Mouse (Mus musculus) heart, postnatal 0 days (tissue): Measurements from ENCODE around the gene Dennd6a. TPM values are rescaled to one million over a fixed set of nuclear protein-coding genes. Genes with fewer than 3 reads are reported as not detected.

ENCODE experiments used
- ATAC-seq: fragments of 200-750 bp; cut with Nextera tagmentation; 2 replicates; pipeline ENCODE4 v1.8.0; 2017; ENCODE audit warnings: low read depth, moderate number of reproducible peaks, moderate library complexity; ENCODE audit not compliant: insufficient read depth
- DNase-seq: peaks from one replicate; pipeline ENCODE4 v3.0.0-alpha.2; 2016; ENCODE audit warnings: low spot score
- H3K27ac ChIP-seq: fragments of 300-500 bp; sonication (generic); 2 replicates; pipeline ENCODE4 v1.5.1; 2014; ENCODE audit warnings: low read depth, mild to moderate bottlenecking
- H3K27me3 ChIP-seq: fragments of 300-500 bp; sonication (generic); 2 replicates; pipeline ENCODE4 v1.6.1; 2014; ENCODE audit warnings: low read length, mixed read lengths; ENCODE audit not compliant: control insufficient read depth, insufficient read depth
- H3K36me3 ChIP-seq: fragments of 300-500 bp; sonication (generic); replicated peaks from 2 replicates; pipeline ENCODE4 v1.6.1; 2014; ENCODE audit warnings: low read length, mixed read lengths; ENCODE audit not compliant: control insufficient read depth, insufficient read depth
- H3K4me1 ChIP-seq: fragments of 300-500 bp; sonication (generic); 2 replicates; pipeline ENCODE4 v1.6.1; 2014; ENCODE audit warnings: antibody characterized with exemption; ENCODE audit not compliant: control insufficient read depth, insufficient read depth
- H3K4me2 ChIP-seq: fragments of 300-500 bp; sonication (generic); 2 replicates; pipeline ENCODE4 v1.6.1; 2014; ENCODE audit warnings: low read depth, mild to moderate bottlenecking, low read length, moderate library complexity
- H3K4me3 ChIP-seq: fragments of 300-500 bp; sonication (generic); 2 replicates; pipeline ENCODE4 v1.5.1; 2014; ENCODE audit warnings: low read depth, low read length
- H3K9ac ChIP-seq: fragments of 300-500 bp; sonication (generic); replicated peaks from 2 replicates; pipeline ENCODE4 v1.6.1; 2014; ENCODE audit warnings: low read depth, low read length, mixed read lengths
- H3K9me3 ChIP-seq: fragments of 300-500 bp; sonication (generic); replicated peaks from 2 replicates; pipeline ENCODE4 v1.6.1; 2016; ENCODE audit warnings: low read length; ENCODE audit not compliant: control insufficient read depth
- CTCF ChIP-seq: IDR thresholded peaks from 2 replicates; pipeline ENCODE4 v1.5.1; 2016; ENCODE audit warnings: antibody characterized with exemption, control low read depth, low read depth
- EP300 ChIP-seq: IDR thresholded peaks from 2 replicates; pipeline ENCODE4 v1.6.1; 2016; ENCODE audit warnings: antibody characterized with exemption, low read depth
- WGBS: fragments of 180-500 bp; shearing (Covaris S2); extraction: QIAGEN DNeasy Blood & Tissue Kit; methylation state at CpG from one replicate; pipeline ENCODE4 v1.1.7; 2014; 5-methylcytosine and 5-hydroxymethylcytosine counted together
- polyA plus RNA-seq: library from polyadenylated mRNA; unstranded; fragments of >200 nt; fragmentation: Nextera tagmentation; extraction: Ambion mirVana; gene quantifications from 2 replicates; pipeline ENCODE4 v1.2.1, GENCODE M21; 2015
- total RNA-seq: library from RNA; depleted of rRNA; stranded (reverse); fragments of >200 nt; gene quantifications from 2 replicates; pipeline ENCODE4 v1.2.3, GENCODE M21; 2014; ENCODE audit warnings: low replicate concordance

Dennd6a gene
- total and polyA plus RNA-seq, 2 experiments from 2014 or later = 16.0 to 32.4 TPM

- ATAC-seq (no peak), DNase-seq (no peak)
- peak overlapping the region; percentile 25; the same call in 1 of the 2 replicates for H3K27ac ChIP-seq
- H3K9ac ChIP-seq = no peak overlapping the region
- H3K4me2 ChIP-seq = no peak overlapping the region
- no peak for TF ChIP-seq CTCF
- TF ChIP-seq EP300 = no peak
- WGBS = 25% methylated on average over 3 of the region's 3 CpGs
- peaks cover 31% of the 10 kb centered on the region for H3K4me1 ChIP-seq
- peaks cover 13% of the 10 kb centered on the region for H3K36me3 ChIP-seq
- H3K4me3 ChIP-seq = no peak overlapping the region
- H3K9me3 ChIP-seq = no peaks in the 10 kb centered on the region
- H3K27me3 ChIP-seq = no peaks in the 10 kb centered on the region
Observed at GRCm38 (mm10) chr14:26643006-26643624, 69.5 kb downstream of the Dennd6a start.

- DNase-seq = no peak
- H3K36me3 ChIP-seq = peaks cover 24% of the 10 kb centered on the region
- H3K9ac ChIP-seq = no peak overlapping the region
Observed at GRCm38 (mm10) chr14:26645989-26646650, 72.5 kb downstream of the Dennd6a start.

GRCm38 (mm10) chr14:26647811-26648210 is 74.2 kb downstream of the Dennd6a start:
- Histone ChIP-seq H3K4me1 (0 out of 2 replicates have a peak, but pooled peaks cover 19% of the 10 kb centered on the region), H3K9ac (no peak overlapping the region), H3K27me3 (no peaks in the 10 kb centered on the region), H3K36me3 (peaks cover 34% of the 10 kb centered on the region), H3K27ac (no peak overlapping the region), H3K4me3 (no peak overlapping the region), H3K9me3 (no peaks in the 10 kb centered on the region), H3K4me2 (no peak overlapping the region)
- DNase-seq (no peak), ATAC-seq (no peak)
- 64% methylated on average over 2 of the region's 2 CpGs for WGBS
- TF ChIP-seq EP300 = no peak

More at GRCm38 (mm10) chr14:26645989-26646650, 72.5 kb downstream of the Dennd6a start:
- Histone ChIP-seq H3K27me3 (no peaks in the 10 kb centered on the region), H3K9me3 (no peaks in the 10 kb centered on the region), H3K4me3 (no peak overlapping the region), H3K4me2 (no peak overlapping the region; the same call in 1 of the 2 replicates), H3K27ac (no peak overlapping the region; the same call in 1 of the 2 replicates), H3K4me1 (0 out of 2 replicates have a peak, but pooled peaks cover 19% of the 10 kb centered on the region)
- no peak for TF ChIP-seq EP300
- no peak for TF ChIP-seq CTCF
- no peak for ATAC-seq
- WGBS = 49% methylated on average over 5 of the region's 5 CpGs

- H3K27me3 ChIP-seq = no peaks in the 10 kb centered on the region
- TF ChIP-seq CTCF (peak; percentile 44), EP300 (no peak)
- no peak overlapping the region for H3K27ac ChIP-seq
- ATAC-seq = no peak
- DNase-seq = no peak
- no peaks in the 10 kb centered on the region for H3K4me1 ChIP-seq
- no peak overlapping the region for H3K4me3 ChIP-seq
- no peak overlapping the region for H3K9ac ChIP-seq
- no peaks in the 10 kb centered on the region for H3K9me3 ChIP-seq
- no peak overlapping the region for H3K4me2 ChIP-seq
- H3K36me3 ChIP-seq = peaks cover 63% of the 10 kb centered on the region
Observed at GRCm38 (mm10) chr14:26651901-26652300, 78.2 kb downstream of the Dennd6a start.

- H3K4me1 ChIP-seq = no peaks in the 10 kb centered on the region
- H3K4me2 ChIP-seq = no peak overlapping the region
- TF ChIP-seq CTCF (no peak), EP300 (no peak)
- H3K4me3 ChIP-seq = no peak overlapping the region
- H3K9me3 ChIP-seq = no peaks in the 10 kb centered on the region
- DNase-seq (no peak), ATAC-seq (no peak)
- H3K9ac ChIP-seq = no peak overlapping the region
- H3K36me3 ChIP-seq = peaks cover 44% of the 10 kb centered on the region
- no peaks in the 10 kb centered on the region for H3K27me3 ChIP-seq
- no peak overlapping the region for H3K27ac ChIP-seq
Observed at GRCm38 (mm10) chr14:26658178-26658577, 84.5 kb downstream of the Dennd6a start.

GRCm38 (mm10) chr14:26660233-26660632 is 86.6 kb downstream of the Dennd6a start:
- DNase-seq = no peak
- no peak for ATAC-seq
- Histone ChIP-seq H3K4me3 (no peak overlapping the region), H3K4me1 (no peaks in the 10 kb centered on the region), H3K4me2 (no peak overlapping the region), H3K27me3 (no peaks in the 10 kb centered on the region), H3K9ac (no peak overlapping the region), H3K36me3 (peaks cover 32% of the 10 kb centered on the region), H3K9me3 (no peaks in the 10 kb centered on the region), H3K27ac (no peak overlapping the region)
- no peak for TF ChIP-seq CTCF
- no peak for TF ChIP-seq EP300
- WGBS = 90% methylated on average over 1 of the region's 1 CpGs
